In genomic region chr15:95272167-95272566, GRCm38 (mm10) we compare ENCODE assay signal across 16 mouse cellular contexts.
DNase-seq lines count a peak whose midpoint lies in the region; ATAC-seq and TF ChIP-seq lines count a peak whose summit lies in the region.
"Had no signal": no experiment of that assay in that cellular context is flagged by ENCODE, and none has a peak within 500 bp of the region (broad histone marks: within the 10 kb centered on the region; RNA-seq: fewer than 3 reads in every experiment).

No protein-coding gene starts in this region.

- no peak for TF ChIP-seq EP300 in lung, postnatal 0 days (IDR thresholded peaks at IDR 0.05)
- TF ChIP-seq EP300 in stomach, postnatal 0 days (optimal IDR thresholded peaks at IDR 0.05) = no peak

- H3K27ac ChIP-seq in kidney, adult 2 months (ENCODE audit: insufficient read depth, low read depth, low read length) = no peak overlapping the region
- H3K27ac ChIP-seq in lung, postnatal 0 days (ENCODE audit: low read length) = no peak overlapping the region
- no peak overlapping the region for H3K27ac ChIP-seq in stomach, postnatal 0 days (replicated peaks)
- no peak overlapping the region for H3K27ac ChIP-seq in midbrain, embryonic 16.5 days (ENCODE audit: low read length)
- H3K27ac ChIP-seq: forebrain, embryonic 10.5 days; hindbrain, embryonic 13.5 days; liver, embryonic 12.5 days; midbrain, embryonic 10.5 days had no signal

- no peaks in the 10 kb centered on the region for H3K4me1 ChIP-seq in kidney, adult 2 months (ENCODE audit: control insufficient read depth, insufficient read depth, low read length)
- H3K4me1 ChIP-seq in lung, postnatal 0 days (ENCODE audit: insufficient read depth, low read depth, low read length) = no peaks in the 10 kb centered on the region
- H3K4me1 ChIP-seq in lung, adult 2 months (ENCODE audit: control insufficient read depth, insufficient read depth, low read length) = no peaks in the 10 kb centered on the region
- no peaks in the 10 kb centered on the region for H3K4me1 ChIP-seq in stomach, postnatal 0 days (replicated peaks; ENCODE audit: control insufficient read depth, insufficient read depth)
- no peaks in the 10 kb centered on the region for H3K4me1 ChIP-seq in midbrain, embryonic 16.5 days (ENCODE audit: control insufficient read depth, insufficient read depth, low read length)
- H3K4me1 ChIP-seq: forebrain, embryonic 10.5 days; hindbrain, embryonic 13.5 days; liver, embryonic 12.5 days; midbrain, embryonic 10.5 days had no signal

- 79% methylated on average over 3 of the region's 3 CpGs for WGBS in kidney, adult 2 months
- WGBS in lung, postnatal 0 days = 90% methylated on average over 3 of the region's 3 CpGs
- WGBS in lung, adult 2 months = 83% methylated on average over 3 of the region's 3 CpGs
- 87% methylated on average over 3 of the region's 3 CpGs for WGBS in stomach, postnatal 0 days
- whole genome bisulfite sequencing in midbrain, embryonic 16.5 days = 90% methylated on average over 3 of the region's 3 CpGs

- peak; percentile 31 to 42 for DNase-seq in cerebellum, postnatal 10 days
- no peak for DNase-seq in cerebellum, adult 9-10 months
- DNase-seq in kidney, adult 2 months = no peak
- DNase-seq in kidney, adult 18-20 months = no peak
- DNase-seq in lung, postnatal 0 days (ENCODE audit: low spot score) = no peak
- no peak for DNase-seq in lung, adult 2 months
- no peak for DNase-seq in stomach, postnatal 0 days (ENCODE audit: low spot score)
- DNase-seq: kidney, adult 11 months; left cerebral cortex, postnatal 4 days; thymus, postnatal 36 days had no signal

- H3K9ac ChIP-seq in lung, postnatal 0 days (replicated peaks; ENCODE audit: low read depth) = no peak overlapping the region
- H3K9ac ChIP-seq in stomach, postnatal 0 days (ENCODE audit: low read length) = no peak overlapping the region
- H3K9ac ChIP-seq in midbrain, embryonic 16.5 days (ENCODE audit: low read depth, low read length) = no peak overlapping the region
- H3K9ac ChIP-seq: hindbrain, embryonic 13.5 days; liver, embryonic 12.5 days had no signal

- no peak for TF ChIP-seq POLR2A in kidney, adult 2 months (IDR thresholded peaks at IDR 0.05; ENCODE audit: low read depth, low read length)
- no peak for TF ChIP-seq POLR2A in lung, adult 2 months (IDR thresholded peaks at IDR 0.05; ENCODE audit: borderline replicate concordance, extremely low read depth, low read depth, low read length)

- ATAC-seq in lung, postnatal 0 days = no peak
- ATAC-seq in stomach, postnatal 0 days (ENCODE audit: low FRiP score, low TSS enrichment) = no peak
- no peak for ATAC-seq in midbrain, embryonic 16.5 days
- ATAC-seq: liver, embryonic 12.5 days had no signal

- H3K36me3 ChIP-seq in kidney, adult 2 months (ENCODE audit: control insufficient read depth, insufficient read depth, low read length) = no peaks in the 10 kb centered on the region
- no peaks in the 10 kb centered on the region for H3K36me3 ChIP-seq in lung, postnatal 0 days (ENCODE audit: insufficient read depth, low read length)
- no peaks in the 10 kb centered on the region for H3K36me3 ChIP-seq in stomach, postnatal 0 days (ENCODE audit: control insufficient read depth, insufficient read depth, low read length)
- H3K36me3 ChIP-seq in midbrain, embryonic 16.5 days (ENCODE audit: control insufficient read depth, insufficient read depth, low read length) = no peaks in the 10 kb centered on the region
- H3K36me3 ChIP-seq: forebrain, embryonic 10.5 days; hindbrain, embryonic 13.5 days; liver, embryonic 12.5 days; midbrain, embryonic 10.5 days had no signal

- no peaks in the 10 kb centered on the region for H3K9me3 ChIP-seq in lung, postnatal 0 days (ENCODE audit: low read length)
- no peaks in the 10 kb centered on the region for H3K9me3 ChIP-seq in stomach, postnatal 0 days (ENCODE audit: control insufficient read depth, low read length)
- H3K9me3 ChIP-seq in midbrain, embryonic 16.5 days (replicated peaks; ENCODE audit: control insufficient read depth, low read length, poor library complexity, severe bottlenecking) = no peaks in the 10 kb centered on the region
- H3K9me3 ChIP-seq: forebrain, embryonic 10.5 days; hindbrain, embryonic 13.5 days; liver, embryonic 12.5 days; midbrain, embryonic 10.5 days had no signal

- H3K4me3 ChIP-seq in kidney, adult 2 months (ENCODE audit: insufficient read depth, low read depth, low read length) = no peak overlapping the region
- no peak overlapping the region for H3K4me3 ChIP-seq in lung, postnatal 0 days (ENCODE audit: low read depth, low read length)
- no peak overlapping the region for H3K4me3 ChIP-seq in lung, adult 2 months (replicated peaks; ENCODE audit: extremely low read depth, low read depth, low read length)
- H3K4me3 ChIP-seq in stomach, postnatal 0 days (ENCODE audit: low read depth, low read length) = no peak overlapping the region
- H3K4me3 ChIP-seq in midbrain, embryonic 16.5 days (ENCODE audit: low read depth, low read length) = no peak overlapping the region
- H3K4me3 ChIP-seq: forebrain, embryonic 10.5 days; hindbrain, embryonic 13.5 days; liver, embryonic 12.5 days; midbrain, embryonic 10.5 days; myocyte had no signal

- TF ChIP-seq CTCF in kidney, adult 2 months (conservative IDR thresholded peaks at IDR 0.05; ENCODE audit: insufficient read depth, insufficient read length, low read depth, low read length) = peak; percentile 42; the same call in 1 of the 2 replicates
- TF ChIP-seq CTCF in lung, postnatal 0 days (IDR thresholded peaks at IDR 0.05) = peak; percentile 42
- TF ChIP-seq CTCF in lung, adult 2 months (IDR thresholded peaks at IDR 0.05; ENCODE audit: insufficient read depth, low read length) = no peak
- TF ChIP-seq CTCF in stomach, postnatal 0 days (IDR thresholded peaks at IDR 0.05; ENCODE audit: low read depth) = peak; percentile 54

- no peaks in the 10 kb centered on the region for H3K27me3 ChIP-seq in kidney, adult 2 months (replicated peaks; ENCODE audit: control insufficient read depth, insufficient read depth, low read length)
- H3K27me3 ChIP-seq in lung, postnatal 0 days (replicated peaks; ENCODE audit: insufficient read depth, low read length) = no peaks in the 10 kb centered on the region
- H3K27me3 ChIP-seq in stomach, postnatal 0 days (ENCODE audit: control insufficient read depth, insufficient read depth, low read length) = no peaks in the 10 kb centered on the region
- H3K27me3 ChIP-seq in midbrain, embryonic 16.5 days (ENCODE audit: control insufficient read depth, insufficient read depth, low read depth, low read length) = no peaks in the 10 kb centered on the region
- H3K27me3 ChIP-seq: hindbrain, embryonic 13.5 days; liver, embryonic 12.5 days had no signal

- H3K4me2 ChIP-seq in lung, postnatal 0 days (replicated peaks; ENCODE audit: low read depth, low read length) = no peak overlapping the region
- H3K4me2 ChIP-seq in stomach, postnatal 0 days (replicated peaks; ENCODE audit: low read depth) = no peak overlapping the region
- H3K4me2 ChIP-seq in midbrain, embryonic 16.5 days (ENCODE audit: low read length) = no peak overlapping the region
- H3K4me2 ChIP-seq: hindbrain, embryonic 13.5 days; liver, embryonic 12.5 days had no signal

Comparison
In these comparisons a context has a peak if more than half of its experiments do, and no peak if none do; other contexts are left out.
1. DNase-seq: peak in cerebellum, postnatal 10 days (2 of 2); none in cerebellum, adult 9-10 months (single experiment), kidney, adult 2 months (single experiment), kidney, adult 18-20 months (single experiment), lung, postnatal 0 days (single experiment), lung, adult 2 months (single experiment) and stomach, postnatal 0 days (single experiment).